Mouse (Mus musculus): ENCODE measurements around the gene Nell1.

- TF ChIP-seq POLR2A (IDR thresholded peaks at IDR 0.05; ENCODE audit: extremely low read depth, insufficient read depth, low read length) (no peak), CTCF (IDR thresholded peaks at IDR 0.05; ENCODE audit: low read depth, low read length) (no peak)
Observed at GRCm38 (mm10) chr7:49946691-49947090, 28.0 kb upstream of the Nell1 start.

All from liver, adult 2 months (tissue).